Mouse (Mus musculus) midbrain, embryonic 16.5 days (tissue): ENCODE results near the gene Zmynd11. TPM values are rescaled to one million over a fixed set of nuclear protein-coding genes. Genes with fewer than 3 reads are reported as not detected.

ENCODE experiments used
- ATAC-seq: fragments of 200-750 bp; cut with Nextera tagmentation; 2 replicates; pipeline ENCODE4 v1.8.0; 2017; ENCODE audit warnings: moderate TSS enrichment
- H3K27ac ChIP-seq: fragments of 300-500 bp; sonication (generic); 2 replicates; pipeline ENCODE4 v1.5.1; 2014; ENCODE audit warnings: mild to moderate bottlenecking, low read length, mixed read lengths
- H3K27me3 ChIP-seq: fragments of 300-500 bp; sonication (generic); 2 replicates; pipeline ENCODE4 v1.6.1; 2014; ENCODE audit warnings: low read depth, low read length, mixed read lengths; ENCODE audit not compliant: control insufficient read depth, insufficient read depth
- H3K36me3 ChIP-seq: fragments of 300-500 bp; sonication (generic); 2 replicates; pipeline ENCODE4 v1.6.1; 2014; ENCODE audit warnings: mild to moderate bottlenecking, low read length, moderate library complexity, mixed read lengths; ENCODE audit not compliant: control insufficient read depth, insufficient read depth
- H3K4me1 ChIP-seq: fragments of 300-500 bp; sonication (generic); 2 replicates; pipeline ENCODE4 v1.6.1; 2014; ENCODE audit warnings: mild to moderate bottlenecking, low read length, mixed read lengths; ENCODE audit not compliant: control insufficient read depth, insufficient read depth
- H3K4me2 ChIP-seq: fragments of 300-500 bp; sonication (generic); 2 replicates; pipeline ENCODE4 v1.6.1; 2014; ENCODE audit warnings: mild to moderate bottlenecking, low read length, mixed read lengths
- H3K4me3 ChIP-seq: fragments of 300-500 bp; sonication (generic); 2 replicates; pipeline ENCODE4 v1.5.1; 2014; ENCODE audit warnings: low read depth, mild to moderate bottlenecking, low read length, moderate library complexity, mixed read lengths
- H3K9ac ChIP-seq: fragments of 300-500 bp; sonication (generic); 2 replicates; pipeline ENCODE4 v1.6.1; 2014; ENCODE audit warnings: low read depth, low read length, mixed read lengths
- H3K9me3 ChIP-seq: fragments of 300-500 bp; sonication (generic); replicated peaks from 2 replicates; pipeline ENCODE4 v1.6.1; 2014; ENCODE audit warnings: mild to moderate bottlenecking, low read length, mixed read lengths; ENCODE audit not compliant: control insufficient read depth, poor library complexity, severe bottlenecking
- WGBS: fragments of 180-500 bp; shearing (Covaris S2); extraction: QIAGEN DNeasy Blood & Tissue Kit; methylation state at CpG from one replicate; pipeline ENCODE4 v1.1.7; 2014; 5-methylcytosine and 5-hydroxymethylcytosine counted together
- polyA plus RNA-seq: library from polyadenylated mRNA; unstranded; fragments of >200 nt; fragmentation: Nextera tagmentation; extraction: Ambion mirVana; gene quantifications from 2 replicates; pipeline ENCODE4 v1.2.1, GENCODE M21; 2015

The Zmynd11 gene
- polyA plus RNA-seq, 1 experiment from 2014 or later, result 185 TPM

DNA sequence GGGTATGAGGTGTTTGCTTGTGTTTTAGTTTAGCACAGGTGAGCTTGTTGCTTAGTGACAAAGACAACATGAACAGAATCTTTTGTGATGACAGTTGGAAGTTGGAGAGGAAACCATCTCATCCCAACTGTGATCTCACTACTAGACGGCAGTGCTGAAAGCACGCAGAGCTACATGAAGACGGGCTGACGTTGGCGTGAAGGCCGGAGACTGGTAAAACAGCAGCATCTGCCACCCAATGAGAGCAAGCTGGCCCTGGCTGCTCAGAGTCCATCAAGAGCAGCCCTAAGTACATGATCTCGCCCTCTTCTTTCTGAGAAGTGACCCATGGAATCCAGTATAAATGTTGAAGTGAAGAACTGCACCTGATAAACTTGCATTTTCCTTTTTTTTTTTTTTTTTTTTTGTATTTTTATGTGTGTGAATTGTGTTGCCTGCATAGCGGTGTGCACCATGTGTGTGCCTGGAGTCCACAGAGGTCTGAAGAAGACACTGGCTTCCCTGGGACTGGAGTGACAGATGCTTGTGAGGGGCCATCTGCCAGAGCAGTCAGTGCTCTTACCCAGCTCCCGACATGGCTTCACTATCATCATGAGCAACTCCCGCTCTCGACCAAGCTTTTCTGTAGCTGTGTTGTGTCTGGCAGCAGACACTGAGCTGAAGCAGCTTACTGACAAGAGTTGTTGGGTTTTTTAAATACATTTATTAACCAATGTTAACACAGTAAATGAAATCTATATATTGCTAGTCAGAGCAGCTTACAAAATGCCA lies 80.8 kb downstream of the Zmynd11 start:
- no peak for ATAC-seq
- peaks cover 16% of the 10 kb centered on the region; the same call in 1 of the 2 replicates for H3K36me3 ChIP-seq
- H3K9me3 ChIP-seq, result no peaks in the 10 kb centered on the region
- H3K27me3 ChIP-seq, result no peaks in the 10 kb centered on the region
- H3K4me2 ChIP-seq, result no peak overlapping the region
- H3K27ac ChIP-seq, result no peak overlapping the region
- no peaks in the 10 kb centered on the region for H3K4me1 ChIP-seq
- no peak overlapping the region for H3K9ac ChIP-seq
- WGBS, result 96% methylated on average over 11 of the region's 11 CpGs
- no peak overlapping the region for H3K4me3 ChIP-seq

DNA sequence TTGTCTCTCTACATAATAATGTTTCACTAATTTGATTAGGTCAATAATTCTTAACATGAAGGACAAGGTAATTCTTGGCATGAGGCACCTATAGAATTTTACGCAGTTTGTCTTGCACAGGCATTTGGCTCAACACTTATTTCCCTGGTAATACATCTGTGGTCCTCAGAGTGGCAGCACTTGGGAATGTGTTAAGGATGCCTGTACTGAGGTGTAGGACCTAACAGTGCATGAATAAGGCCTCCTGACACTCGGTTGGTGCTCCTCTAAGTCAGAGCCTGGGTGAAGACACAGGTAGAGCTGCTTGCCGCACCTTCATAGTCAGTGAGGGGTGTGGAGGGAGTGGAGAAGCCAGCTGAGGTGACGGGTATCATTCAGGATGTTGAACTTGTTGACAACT lies 81.8 kb downstream of the Zmynd11 start:
- Histone ChIP-seq H3K4me3 (no peak overlapping the region), H3K4me1 (no peaks in the 10 kb centered on the region), H3K9ac (no peak overlapping the region), H3K36me3 (peaks cover 15% of the 10 kb centered on the region; the same call in 1 of the 2 replicates), H3K27me3 (no peaks in the 10 kb centered on the region), H3K27ac (no peak overlapping the region), H3K4me2 (no peak overlapping the region), H3K9me3 (no peaks in the 10 kb centered on the region)
- WGBS, result 90% methylated on average over 4 of the region's 4 CpGs
- ATAC-seq, result peak; percentile 40; the same call in 1 of the 2 replicates

DNA sequence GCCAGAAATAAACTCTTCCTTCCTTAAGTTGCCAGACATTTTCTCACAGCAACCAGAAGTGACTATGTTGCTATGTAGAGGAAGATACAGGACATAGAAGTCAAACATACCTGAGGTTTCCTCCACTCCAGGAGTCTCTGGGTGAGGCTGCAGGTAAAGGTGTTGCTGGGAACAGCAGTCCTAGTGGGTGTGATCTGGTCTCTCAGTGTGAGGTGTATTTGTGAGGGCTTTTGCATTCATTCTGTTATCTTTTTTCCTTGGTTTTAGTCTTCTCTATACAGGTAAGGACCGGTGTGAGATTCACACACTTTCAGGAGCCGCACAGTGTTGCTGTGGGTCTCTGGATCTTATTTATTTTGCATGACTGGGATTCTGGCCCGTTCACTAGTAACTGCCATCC lies 83.6 kb downstream of the Zmynd11 start:
- no peak overlapping the region for H3K27ac ChIP-seq
- H3K9ac ChIP-seq, result no peak overlapping the region
- no peak overlapping the region for H3K4me2 ChIP-seq
- H3K27me3 ChIP-seq, result no peaks in the 10 kb centered on the region
- no peaks in the 10 kb centered on the region for H3K9me3 ChIP-seq
- peaks cover 7% of the 10 kb centered on the region; the same call in 1 of the 2 replicates for H3K36me3 ChIP-seq
- no peaks in the 10 kb centered on the region for H3K4me1 ChIP-seq
- 97% methylated on average over 3 of the region's 3 CpGs for whole genome bisulfite sequencing
- H3K4me3 ChIP-seq, result no peak overlapping the region
- no peak for ATAC-seq

DNA sequence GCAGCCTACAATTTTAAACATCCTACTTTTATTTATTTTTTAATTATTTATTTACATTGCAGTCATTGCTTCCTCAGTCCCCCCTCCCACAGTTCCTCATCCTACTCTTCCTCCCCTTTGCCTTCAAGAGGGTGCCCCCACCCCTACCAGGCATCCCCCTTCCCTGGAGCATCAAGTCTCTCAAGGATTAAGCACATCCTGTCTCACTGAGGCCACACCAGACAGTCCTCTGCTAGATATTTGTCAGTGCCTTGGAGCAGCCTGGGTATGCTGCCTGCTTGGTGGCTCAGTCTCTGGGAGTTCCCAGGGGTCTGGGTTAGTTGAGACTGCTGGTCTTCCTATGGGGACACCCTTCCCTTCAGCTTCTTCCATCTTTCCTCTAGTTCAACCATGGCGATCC lies 91.0 kb downstream of the Zmynd11 start:
- H3K4me3 ChIP-seq, result no peak overlapping the region
- H3K9me3 ChIP-seq, result peaks cover 4% of the 10 kb centered on the region; the same call in 1 of the 2 replicates
- H3K4me2 ChIP-seq, result no peak overlapping the region
- 94% methylated on average over 1 of the region's 1 CpGs for WGBS
- no peak for ATAC-seq
- H3K36me3 ChIP-seq, result peaks cover 10% of the 10 kb centered on the region; the same call in 1 of the 2 replicates
- H3K4me1 ChIP-seq, result no peaks in the 10 kb centered on the region
- H3K9ac ChIP-seq, result no peak overlapping the region
- H3K27me3 ChIP-seq, result no peaks in the 10 kb centered on the region
- no peak overlapping the region for H3K27ac ChIP-seq

DNA sequence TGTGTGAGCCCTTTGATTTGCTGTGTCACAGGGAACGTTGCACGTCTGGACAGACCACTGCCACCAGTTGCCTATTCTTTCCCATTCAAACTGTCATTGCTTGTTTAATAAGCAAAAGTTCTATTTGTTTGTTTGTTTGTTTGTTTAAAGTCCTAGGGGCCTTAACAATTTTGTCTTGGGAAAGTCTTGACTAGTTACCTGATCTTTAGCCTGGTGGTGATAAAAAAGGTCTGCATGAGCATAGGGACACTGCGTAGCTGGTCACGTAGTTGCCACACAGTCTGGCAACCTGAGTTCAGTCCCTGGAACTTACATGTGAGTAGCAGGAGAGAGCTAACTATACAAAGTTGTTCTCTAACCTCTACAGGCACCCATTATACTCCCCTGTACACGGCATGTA lies 95.9 kb downstream of the Zmynd11 start:
- 95% methylated on average over 5 of the region's 5 CpGs for WGBS
- no peak overlapping the region for H3K4me2 ChIP-seq
- peaks cover 14% of the 10 kb centered on the region; the same call in 1 of the 2 replicates for H3K36me3 ChIP-seq
- H3K27me3 ChIP-seq, result no peaks in the 10 kb centered on the region
- no peak overlapping the region for H3K9ac ChIP-seq
- no peak for ATAC-seq
- H3K4me1 ChIP-seq, result no peaks in the 10 kb centered on the region
- H3K27ac ChIP-seq, result no peak overlapping the region
- H3K4me3 ChIP-seq, result no peak overlapping the region
- H3K9me3 ChIP-seq, result no peaks in the 10 kb centered on the region

DNA sequence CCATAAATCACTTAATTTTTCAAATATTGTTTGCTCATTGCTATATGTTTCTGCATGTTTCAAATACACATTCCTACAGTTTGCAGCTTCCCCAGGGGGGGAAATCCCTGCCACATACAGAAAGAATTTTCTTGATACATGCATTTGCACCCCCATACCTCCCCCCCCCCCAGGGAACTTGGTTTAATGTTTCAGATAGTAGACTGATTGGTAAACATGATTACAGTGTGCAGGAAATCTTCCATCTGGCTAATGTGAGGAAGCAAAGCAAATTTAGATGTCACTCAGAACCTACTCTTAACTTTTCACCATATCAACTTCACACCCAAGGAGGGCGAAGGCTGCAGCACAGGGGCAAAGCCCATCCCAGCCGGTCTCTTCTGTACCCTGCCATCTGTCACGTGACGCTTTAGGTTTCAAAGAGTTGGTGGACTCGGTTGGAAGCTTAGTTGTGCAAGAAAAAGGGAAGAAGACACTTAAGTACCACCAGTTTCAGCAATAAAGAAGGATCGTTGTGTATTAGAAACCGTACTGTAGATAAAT lies 97.1 kb downstream of the Zmynd11 start:
- H3K9ac ChIP-seq, result no peak overlapping the region
- no peaks in the 10 kb centered on the region for H3K27me3 ChIP-seq
- no peak overlapping the region for H3K4me3 ChIP-seq
- 86% methylated on average over 7 of the region's 7 CpGs for WGBS
- H3K4me1 ChIP-seq, result no peaks in the 10 kb centered on the region
- H3K27ac ChIP-seq, result no peak overlapping the region
- H3K36me3 ChIP-seq, result peaks cover 10% of the 10 kb centered on the region; the same call in 1 of the 2 replicates
- H3K4me2 ChIP-seq, result no peak overlapping the region
- ATAC-seq, result no peak
- no peaks in the 10 kb centered on the region for H3K9me3 ChIP-seq

DNA sequence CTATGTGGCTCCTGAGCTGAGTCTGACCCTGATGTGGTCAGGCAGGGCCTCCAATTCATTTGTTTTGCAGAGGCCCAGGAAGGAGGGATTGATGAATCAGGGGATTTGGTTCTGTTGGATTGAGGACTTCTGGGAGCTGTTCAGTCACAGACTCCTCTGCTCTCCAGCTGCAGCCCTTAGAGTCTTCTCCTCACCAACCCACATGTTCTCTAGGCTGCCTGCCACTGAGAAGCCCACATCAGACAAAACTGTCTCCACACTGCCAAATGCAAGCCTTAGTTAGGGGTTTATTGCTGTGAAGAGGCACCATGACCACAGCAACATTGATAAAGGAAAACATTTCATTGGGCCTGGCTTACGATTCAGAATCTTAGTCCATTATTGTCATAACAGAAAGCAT lies 101.5 kb downstream of the Zmynd11 start:
- WGBS, result 91% methylated on average over 1 of the region's 1 CpGs
- no peak overlapping the region for H3K4me2 ChIP-seq
- no peaks in the 10 kb centered on the region for H3K27me3 ChIP-seq
- no peaks in the 10 kb centered on the region for H3K9me3 ChIP-seq
- no peak for ATAC-seq
- no peak overlapping the region for H3K9ac ChIP-seq
- H3K27ac ChIP-seq, result no peak overlapping the region
- H3K4me1 ChIP-seq, result no peaks in the 10 kb centered on the region
- peaks cover 14% of the 10 kb centered on the region for H3K36me3 ChIP-seq
- no peak overlapping the region for H3K4me3 ChIP-seq

DNA sequence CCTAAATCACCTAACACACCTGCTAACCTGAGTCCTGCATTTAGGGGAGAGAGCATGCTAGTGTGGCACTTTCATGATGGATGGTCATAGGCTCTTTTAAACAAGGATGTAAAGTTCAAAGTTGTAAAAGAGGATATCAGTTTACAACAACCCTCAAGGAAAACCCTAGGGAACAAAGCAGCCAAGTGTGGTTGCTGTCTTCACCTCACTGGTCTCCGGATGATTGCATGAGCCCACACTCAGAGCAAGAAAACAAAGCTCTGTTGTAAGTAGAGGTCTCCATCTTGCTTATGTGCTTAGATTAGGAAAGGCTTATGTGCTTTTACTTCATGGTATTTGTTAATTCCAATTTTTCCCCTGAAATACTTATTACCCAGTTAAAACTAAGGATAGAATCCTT lies 104.4 kb downstream of the Zmynd11 start:
- no peaks in the 10 kb centered on the region for H3K4me1 ChIP-seq
- H3K27me3 ChIP-seq, result no peaks in the 10 kb centered on the region
- H3K27ac ChIP-seq, result no peak overlapping the region
- H3K9me3 ChIP-seq, result no peaks in the 10 kb centered on the region
- H3K36me3 ChIP-seq, result peaks cover 22% of the 10 kb centered on the region
- WGBS, result 92% methylated on average over 1 of the region's 1 CpGs
- no peak overlapping the region for H3K4me2 ChIP-seq
- no peak for ATAC-seq
- H3K4me3 ChIP-seq, result no peak overlapping the region
- H3K9ac ChIP-seq, result no peak overlapping the region

DNA sequence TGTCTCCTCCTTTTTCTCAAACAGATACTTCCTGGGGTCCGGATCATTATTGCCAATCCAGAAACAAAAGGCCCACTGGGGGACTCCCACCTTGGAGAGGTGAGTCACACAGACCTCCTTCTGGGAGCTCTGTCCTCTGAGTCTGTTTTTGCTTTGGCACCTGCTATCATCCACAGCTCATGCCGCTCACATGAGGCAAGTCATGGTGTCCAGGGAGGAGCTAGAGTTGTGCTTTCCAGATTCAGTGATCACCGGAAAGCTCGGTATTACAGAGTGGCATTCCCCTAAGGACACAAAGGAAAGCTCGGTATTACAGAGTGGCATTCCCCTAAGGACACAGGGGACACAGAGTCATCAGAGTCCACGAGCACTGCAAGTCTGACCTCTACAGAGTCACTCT lies 108.5 kb downstream of the Zmynd11 start:
- 97% methylated on average over 6 of the region's 6 CpGs for WGBS

More for the DNA sequence above, 108.5 kb downstream of the Zmynd11 start:
- no peak for ATAC-seq
- no peak overlapping the region for H3K4me2 ChIP-seq
- peaks cover 18% of the 10 kb centered on the region for H3K36me3 ChIP-seq
- no peak overlapping the region for H3K27ac ChIP-seq
- H3K9ac ChIP-seq, result no peak overlapping the region
- H3K4me3 ChIP-seq, result no peak overlapping the region
- no peaks in the 10 kb centered on the region for H3K27me3 ChIP-seq
- H3K9me3 ChIP-seq, result no peaks in the 10 kb centered on the region
- no peaks in the 10 kb centered on the region for H3K4me1 ChIP-seq
